Mouse (Mus musculus) bone marrow, adult 2 months (tissue): Measurements from ENCODE around the gene Mup5.
"Not testable (repeated sequence)": the region's sequence is repeated elsewhere in the genome, so short reads cannot be mapped to it uniquely, and the experiment has no call there.

Source experiments
- CTCF ChIP-seq: fragments of 200-500 bp; IDR thresholded peaks from 2 replicates; pipeline ENCODE4 v1.5.1; 2011; ENCODE audit warnings: low read length, control low read depth; ENCODE audit not compliant: control insufficient read depth, insufficient read depth
- POLR2A ChIP-seq: fragments of 200-500 bp; IDR thresholded peaks from 2 replicates; pipeline ENCODE4 v1.6.1; 2011; ENCODE audit warnings: low read depth, mild to moderate bottlenecking, control low read depth, low read length, borderline replicate concordance; ENCODE audit not compliant: control insufficient read depth

DNA sequence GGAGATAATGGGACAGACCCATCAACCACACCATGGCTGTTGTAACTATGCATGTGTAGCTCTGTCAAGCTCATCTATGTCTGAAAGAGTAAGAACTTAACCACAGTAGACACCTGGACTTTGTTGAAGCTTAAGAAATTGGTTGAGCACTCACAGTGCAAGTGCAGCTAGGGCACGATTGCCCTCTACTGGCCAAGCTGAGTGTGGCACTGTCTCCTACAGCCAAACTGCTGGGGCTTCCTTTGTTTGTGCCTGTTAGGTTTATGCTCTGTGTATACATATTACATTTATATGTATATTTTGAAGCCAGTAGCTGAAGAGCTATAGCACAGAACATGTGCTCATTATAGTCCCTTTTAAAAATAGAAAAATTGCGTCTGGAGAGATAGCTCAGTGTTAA, 23.8 kb downstream of the Mup5 start:
- peak; percentile 28; the same call in 1 of the 2 replicates for TF ChIP-seq CTCF
- not testable (repeated sequence) for TF ChIP-seq POLR2A
